Mouse (Mus musculus) embryonic facial prominence, embryonic 11.5 days (tissue): Measurements from ENCODE around the gene Zfp384. TPM values are rescaled to one million over a fixed set of nuclear protein-coding genes. Genes with fewer than 3 reads are reported as not detected.

Experiments
- ATAC-seq: fragments of 200-750 bp; cut with Nextera tagmentation; replicated peaks from 2 replicates; pipeline ENCODE4 v1.8.0; 2017; ENCODE audit warnings: low read depth; ENCODE audit not compliant: insufficient number of reproducible peaks, low FRiP score, low TSS enrichment
- DNase-seq: peaks from one replicate; pipeline ENCODE4 v3.0.0-alpha.2; 2015; ENCODE audit warnings: low spot score
- H3K27ac ChIP-seq: fragments of 300-500 bp; sonication (generic); replicated peaks from 2 replicates; pipeline ENCODE4 v1.5.1; 2014; ENCODE audit warnings: mild to moderate bottlenecking, low read depth, low read length, control low read depth
- H3K27me3 ChIP-seq: fragments of 300-500 bp; sonication (generic); 2 replicates; pipeline ENCODE4 v1.6.1; 2014; ENCODE audit warnings: mild to moderate bottlenecking, low read length, moderate library complexity, mixed read lengths; ENCODE audit not compliant: control insufficient read depth, insufficient read depth
- H3K36me3 ChIP-seq: fragments of 300-500 bp; sonication (generic); replicated peaks from 2 replicates; pipeline ENCODE4 v1.6.1; 2014; ENCODE audit warnings: low read depth, mild to moderate bottlenecking, low read length, moderate library complexity, mixed read lengths; ENCODE audit not compliant: control insufficient read depth, insufficient read depth
- H3K4me1 ChIP-seq: fragments of 300-500 bp; sonication (generic); 2 replicates; pipeline ENCODE4 v1.6.1; 2014; ENCODE audit warnings: low read length, mixed read lengths; ENCODE audit not compliant: control insufficient read depth, insufficient read depth
- H3K4me2 ChIP-seq: fragments of 300-500 bp; sonication (generic); 2 replicates; pipeline ENCODE4 v1.6.1; 2014; ENCODE audit warnings: low read depth, mild to moderate bottlenecking, control low read depth, low read length, moderate library complexity
- H3K4me3 ChIP-seq: fragments of 300-500 bp; sonication (generic); 2 replicates; pipeline ENCODE4 v1.5.1; 2014; ENCODE audit warnings: low read depth, low read length, control low read depth
- H3K9ac ChIP-seq: fragments of 300-500 bp; sonication (generic); replicated peaks from 2 replicates; pipeline ENCODE4 v1.6.1; 2014; ENCODE audit warnings: mild to moderate bottlenecking, control low read depth, low read length
- H3K9me3 ChIP-seq: fragments of 300-500 bp; sonication (generic); replicated peaks from 2 replicates; pipeline ENCODE4 v1.6.1; 2016; ENCODE audit warnings: mild to moderate bottlenecking, low read length, inconsistent platforms, mixed read lengths; ENCODE audit not compliant: control insufficient read depth
- WGBS: fragments of 180-500 bp; shearing (Covaris S2); extraction: QIAGEN DNeasy Blood & Tissue Kit; methylation state at CpG from one replicate; pipeline ENCODE4 v1.1.7; 2014; 5-methylcytosine and 5-hydroxymethylcytosine counted together
- polyA plus RNA-seq: library from polyadenylated mRNA; unstranded; fragments of >200 nt; fragmentation: Nextera tagmentation; extraction: Ambion mirVana; gene quantifications from 2 replicates; pipeline ENCODE4 v1.2.1, GENCODE M21; 2014

Zfp384 gene
- polyA plus RNA-seq, 1 experiment from 2014 or later, result 7.7 TPM

GRCm38 (mm10) chr6:124999091-124999490 is 9.9 kb upstream of the Zfp384 start:
- no peaks in the 10 kb centered on the region for H3K36me3 ChIP-seq
- ATAC-seq, result no peak
- peaks cover 51% of the 10 kb centered on the region for H3K27me3 ChIP-seq
- H3K4me1 ChIP-seq, result peaks cover 9% of the 10 kb centered on the region; the same call in 1 of the 2 replicates
- WGBS, result 27% methylated on average over 9 of the region's 14 CpGs
- no peak overlapping the region for H3K4me3 ChIP-seq
- no peak overlapping the region for H3K9ac ChIP-seq
- DNase-seq, result no peak
- no peak overlapping the region for H3K27ac ChIP-seq
- no peak overlapping the region for H3K4me2 ChIP-seq
- no peaks in the 10 kb centered on the region for H3K9me3 ChIP-seq

- Histone ChIP-seq H3K27ac (no peak overlapping the region), H3K9me3 (no peaks in the 10 kb centered on the region), H3K4me1 (peaks cover 9% of the 10 kb centered on the region; the same call in 1 of the 2 replicates), H3K4me2 (no peak overlapping the region), H3K36me3 (no peaks in the 10 kb centered on the region), H3K9ac (no peak overlapping the region), H3K4me3 (no peak overlapping the region), H3K27me3 (peaks cover 46% of the 10 kb centered on the region)
- DNase-seq (no peak), ATAC-seq (no peak)
- WGBS, result 32% methylated on average over 10 of the region's 10 CpGs
Measured at GRCm38 (mm10) chr6:124999546-124999945, 9.4 kb upstream of the Zfp384 start.

- ATAC-seq, result no peak
- Histone ChIP-seq H3K27me3 (peaks cover 14% of the 10 kb centered on the region), H3K4me2 (no peak overlapping the region), H3K36me3 (no peaks in the 10 kb centered on the region), H3K27ac (no peak overlapping the region), H3K9ac (no peak overlapping the region), H3K4me1 (no peaks in the 10 kb centered on the region), H3K4me3 (no peak overlapping the region), H3K9me3 (no peaks in the 10 kb centered on the region)
- 55% methylated on average over 3 of the region's 3 CpGs for WGBS
- no peak for DNase-seq
Measured at GRCm38 (mm10) chr6:125003706-125004105, 5.2 kb upstream of the Zfp384 start.

GRCm38 (mm10) chr6:125005086-125005485 is 3.9 kb upstream of the Zfp384 start:
- peaks cover 3% of the 10 kb centered on the region; the same call in 1 of the 2 replicates for H3K27me3 ChIP-seq
- no peak for ATAC-seq
- no peaks in the 10 kb centered on the region for H3K9me3 ChIP-seq
- H3K4me3 ChIP-seq, result no peak overlapping the region
- no peaks in the 10 kb centered on the region for H3K36me3 ChIP-seq
- H3K27ac ChIP-seq, result no peak overlapping the region
- H3K4me2 ChIP-seq, result no peak overlapping the region
- 41% methylated on average over 3 of the region's 3 CpGs for WGBS
- no peak overlapping the region for H3K9ac ChIP-seq
- no peaks in the 10 kb centered on the region for H3K4me1 ChIP-seq
- DNase-seq, result no peak

GRCm38 (mm10) chr6:125008060-125008459 is 885 bp upstream of the Zfp384 start:
- H3K27ac ChIP-seq, result peak overlapping the region; percentile 97; the same call in 1 of the 2 replicates

GRCm38 (mm10) chr6:125008586-125009128 is 288 bp upstream of the Zfp384 start:
- peak overlapping the region; percentile 46 for H3K4me2 ChIP-seq
- DNase-seq (peak; percentile 99), ATAC-seq (peak; percentile 98)
- H3K9me3 ChIP-seq, result no peaks in the 10 kb centered on the region
- H3K4me3 ChIP-seq, result peak overlapping the region; percentile 76
- no peaks in the 10 kb centered on the region; the same call in none of the 2 replicates for H3K36me3 ChIP-seq
- no peaks in the 10 kb centered on the region for H3K27me3 ChIP-seq
- WGBS, result under 1% methylated on average over 32 of the region's 34 CpGs
- no peaks in the 10 kb centered on the region; the same call in 1 of the 2 replicates for H3K4me1 ChIP-seq
- peak overlapping the region; percentile 95 for H3K9ac ChIP-seq
- H3K27ac ChIP-seq, result peak overlapping the region; percentile 97

More at GRCm38 (mm10) chr6:125008060-125008459, 885 bp upstream of the Zfp384 start:
- Histone ChIP-seq H3K4me1 (no peaks in the 10 kb centered on the region; the same call in 1 of the 2 replicates), H3K27me3 (no peaks in the 10 kb centered on the region), H3K36me3 (no peaks in the 10 kb centered on the region; the same call in none of the 2 replicates), H3K4me3 (peak overlapping the region; percentile 76), H3K4me2 (peak overlapping the region; percentile 46), H3K9ac (peak overlapping the region; percentile 46), H3K9me3 (no peaks in the 10 kb centered on the region)
- peak; percentile 0; the same call in 1 of the 2 replicates for ATAC-seq
- 45% methylated on average over 13 of the region's 13 CpGs for WGBS
- no peak for DNase-seq

- WGBS, result under 1% methylated on average over 46 of the region's 78 CpGs
- Histone ChIP-seq H3K9me3 (no peaks in the 10 kb centered on the region), H3K27me3 (no peaks in the 10 kb centered on the region), H3K4me3 (peak overlapping the region; percentile 76), H3K27ac (peak overlapping the region; percentile 97), H3K36me3 (no peaks in the 10 kb centered on the region; the same call in none of the 2 replicates), H3K9ac (peak overlapping the region; percentile 95), H3K4me2 (peak overlapping the region; percentile 70), H3K4me1 (no peaks in the 10 kb centered on the region; the same call in 1 of the 2 replicates)
- DNase-seq (peak; percentile 89), ATAC-seq (peak; percentile 83)
Measured at GRCm38 (mm10) chr6:125009181-125010073, 482 bp downstream of the Zfp384 start.

- no peaks in the 10 kb centered on the region for H3K27me3 ChIP-seq
- 89% methylated on average over 3 of the region's 3 CpGs for WGBS
- no peak overlapping the region for H3K27ac ChIP-seq
- H3K4me3 ChIP-seq, result no peak overlapping the region
- DNase-seq (no peak), ATAC-seq (no peak)
- H3K4me1 ChIP-seq, result no peaks in the 10 kb centered on the region
- no peaks in the 10 kb centered on the region; the same call in 1 of the 2 replicates for H3K36me3 ChIP-seq
- no peak overlapping the region for H3K4me2 ChIP-seq
- no peak overlapping the region for H3K9ac ChIP-seq
- no peaks in the 10 kb centered on the region for H3K9me3 ChIP-seq
Measured at GRCm38 (mm10) chr6:125017682-125018081, 8.7 kb downstream of the Zfp384 start.
